Mouse (Mus musculus): ENCODE measurements around the gene Rbm38. TPM values are rescaled to one million over a fixed set of nuclear protein-coding genes. Genes with fewer than 3 reads are reported as not detected.

The Rbm38 gene
- total RNA-seq, 2 experiments from 2014 or later: 28.4 to 31.7 TPM

DNA sequence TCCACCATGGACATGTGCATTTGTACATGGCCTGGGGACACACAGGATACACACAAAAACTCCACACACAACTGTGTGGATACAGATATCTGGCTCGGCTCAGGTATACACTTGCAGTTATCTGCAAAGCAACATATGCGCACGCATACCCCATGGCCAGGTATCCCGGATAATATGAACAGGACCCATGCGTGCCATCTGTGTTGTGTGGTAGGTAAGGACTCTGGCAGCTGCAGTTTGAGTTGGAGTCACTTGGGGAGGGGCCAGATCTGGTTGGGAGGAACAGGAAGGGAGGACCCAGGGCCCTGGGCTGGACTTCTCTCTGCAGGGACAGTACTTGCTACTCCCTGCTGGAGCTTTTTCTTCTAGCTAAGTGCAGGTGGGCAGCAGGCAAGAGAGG is 15.4 kb downstream of the Rbm38 start:
- no peak for DNase-seq (ENCODE audit: low spot score in 2 of 2)

DNA sequence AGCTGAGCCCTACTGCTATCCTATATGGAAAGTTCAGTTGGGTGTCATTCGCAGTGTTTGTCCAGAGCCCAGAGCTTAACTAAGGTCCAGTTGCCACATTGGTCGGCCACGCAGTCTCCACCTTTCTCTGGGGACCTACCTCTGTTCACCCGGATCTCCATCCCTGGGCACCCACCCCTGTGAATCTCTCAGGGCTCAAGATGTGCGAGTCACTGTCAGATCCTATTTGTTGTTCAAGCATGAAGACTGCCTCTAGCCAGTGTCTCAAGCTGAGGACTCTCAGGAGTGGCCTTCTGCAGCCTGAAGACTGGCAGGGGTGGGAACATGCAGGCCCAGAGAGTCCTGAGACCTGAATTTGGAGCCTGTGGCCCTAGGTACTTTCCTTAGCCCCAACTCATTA is 15.8 kb downstream of the Rbm38 start:
- DNase-seq (ENCODE audit: low spot score in 2 of 2): no peak

DNA sequence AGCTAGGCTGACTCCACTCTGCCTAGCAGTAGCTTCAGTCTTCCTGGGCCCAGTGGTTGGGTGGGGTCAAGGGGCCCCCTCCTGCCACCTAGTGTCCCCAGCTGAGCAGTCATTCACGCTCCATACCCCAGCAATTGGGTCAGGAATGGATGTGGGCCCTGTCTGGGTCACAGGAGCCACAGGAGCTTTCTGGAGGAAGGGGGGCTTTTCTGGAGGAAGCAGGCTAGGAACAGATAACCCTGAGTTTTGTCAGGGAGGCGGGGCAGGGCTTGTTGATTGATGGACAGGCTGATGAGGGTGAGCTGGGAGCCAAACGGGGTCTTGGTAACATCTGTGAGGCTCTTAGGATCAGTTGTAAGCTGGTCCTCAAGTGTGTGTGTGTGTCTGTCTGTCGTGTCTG is 16.3 kb downstream of the Rbm38 start:
- DNase-seq (ENCODE audit: low spot score in 2 of 2): no peak

DNA sequence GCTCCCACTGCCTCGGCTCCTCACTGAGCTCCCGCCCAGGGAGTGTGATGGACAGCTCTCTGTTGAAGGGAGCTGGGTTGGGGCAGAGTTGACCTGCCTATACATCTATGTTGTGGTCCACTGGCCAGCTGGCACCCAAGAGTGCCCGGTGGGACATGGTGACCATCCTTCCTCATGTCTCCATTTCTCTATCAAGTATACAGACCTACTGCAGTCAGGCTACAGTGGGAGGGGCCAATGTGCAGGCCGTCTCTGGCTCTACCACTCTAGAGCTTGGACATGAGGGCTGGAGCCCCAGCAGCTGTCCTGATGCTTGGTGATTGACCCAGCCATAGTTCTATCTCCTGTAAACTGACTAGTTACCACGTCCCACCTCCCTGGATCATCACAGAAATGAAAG is 17.0 kb downstream of the Rbm38 start:
- no peak for DNase-seq (ENCODE audit: low spot score in 2 of 2)

DNA sequence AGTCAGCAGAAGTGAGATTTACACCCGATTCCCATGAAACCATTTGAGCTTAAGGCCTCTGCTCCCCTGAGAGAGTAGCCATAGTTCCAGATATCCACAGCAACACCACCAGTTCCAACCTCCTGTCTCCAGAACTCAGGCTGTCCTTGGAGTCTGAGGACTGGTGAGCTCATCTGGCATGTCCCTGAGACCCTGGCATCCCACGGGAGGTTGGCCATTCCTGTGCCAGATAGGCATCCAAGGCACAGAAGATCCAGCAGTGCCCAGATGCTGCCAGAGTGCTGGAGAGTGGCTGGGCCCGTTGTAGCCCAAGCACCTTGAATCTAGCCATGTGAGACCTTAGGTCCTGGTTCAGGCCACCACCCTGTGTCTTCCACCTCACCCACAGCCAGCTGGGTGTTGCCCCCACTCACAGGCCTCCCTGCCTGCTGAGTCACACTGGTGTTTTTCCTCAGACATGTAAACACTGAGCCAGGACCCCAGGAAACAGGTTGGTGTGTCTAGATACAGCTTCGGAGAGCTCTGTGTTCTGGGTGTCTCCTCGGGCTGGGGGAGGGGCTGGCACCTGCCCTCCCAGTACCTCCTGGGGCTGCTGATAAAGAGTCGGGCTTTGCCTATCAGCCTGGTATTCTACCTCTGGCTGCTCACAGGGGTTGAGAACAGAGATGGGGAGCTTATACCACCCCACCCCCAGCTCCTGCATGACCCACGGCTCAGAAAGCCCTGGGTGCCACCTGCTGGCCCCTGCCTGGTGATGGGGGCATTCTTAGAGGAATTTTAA is 17.7 kb downstream of the Rbm38 start:
- no peak for DNase-seq (ENCODE audit: low spot score in 2 of 2)

DNA sequence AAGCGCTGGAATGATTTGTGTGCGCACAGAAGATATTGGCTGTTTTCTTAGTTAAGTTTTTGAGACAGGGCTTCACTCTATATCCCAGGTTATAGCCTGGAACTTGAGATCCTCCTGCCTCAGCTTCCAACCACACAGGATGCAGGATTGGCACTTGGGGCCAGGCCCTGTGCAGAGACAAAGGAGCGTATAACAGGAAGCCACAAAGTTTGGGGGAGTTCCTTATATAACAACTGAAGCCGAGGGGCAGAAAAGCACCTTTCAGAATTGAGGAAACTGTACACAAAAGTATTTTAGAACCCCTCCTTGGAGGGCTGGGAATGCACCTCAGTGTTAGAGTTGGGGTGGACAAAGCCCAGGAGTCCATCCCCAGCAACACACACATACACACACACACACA is 18.7 kb downstream of the Rbm38 start:
- no peak for DNase-seq (ENCODE audit: low spot score in 2 of 2)

DNA sequence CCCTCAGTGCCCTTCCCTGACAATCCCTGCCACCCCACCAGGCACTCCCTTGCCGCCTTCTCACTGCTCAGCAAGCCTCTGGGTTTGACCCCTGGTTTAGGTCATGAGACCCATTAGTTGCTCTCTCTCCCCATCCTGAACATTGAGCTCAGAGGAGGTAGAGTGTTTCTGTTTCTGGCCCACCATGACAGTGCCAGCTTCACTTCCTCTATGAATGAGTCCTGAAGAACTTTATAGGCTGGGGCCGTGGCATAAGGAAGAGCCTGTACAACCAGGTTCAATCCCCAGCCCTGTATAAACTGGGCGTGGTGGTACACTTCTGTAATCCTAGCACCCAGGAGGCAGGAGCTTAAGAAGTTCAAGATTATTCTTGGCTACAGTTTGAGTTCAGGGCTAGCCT is 20.5 kb downstream of the Rbm38 start:
- DNase-seq (ENCODE audit: low spot score in 2 of 2): no peak

DNA sequence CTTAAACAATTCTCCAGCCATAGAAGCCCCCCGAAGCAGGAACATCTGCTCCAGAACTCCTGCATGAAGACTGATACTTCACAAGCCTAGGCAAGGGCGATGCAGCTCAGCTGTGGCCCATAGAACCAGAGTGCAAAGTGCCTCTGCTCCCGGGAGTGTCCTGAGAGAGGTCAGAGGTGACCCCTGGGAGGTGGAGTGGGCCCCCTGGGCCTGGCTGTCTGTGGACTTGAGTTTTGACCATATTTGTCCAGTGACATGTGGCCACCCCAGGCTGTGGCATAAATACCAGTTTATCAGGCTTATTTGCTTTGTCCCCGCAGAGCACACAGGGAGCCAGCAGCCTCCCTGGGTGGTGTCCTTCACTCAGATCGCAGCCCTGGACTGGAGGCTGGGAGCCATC is 20.9 kb downstream of the Rbm38 start:
- DNase-seq (ENCODE audit: low spot score in 2 of 2): no peak

DNA sequence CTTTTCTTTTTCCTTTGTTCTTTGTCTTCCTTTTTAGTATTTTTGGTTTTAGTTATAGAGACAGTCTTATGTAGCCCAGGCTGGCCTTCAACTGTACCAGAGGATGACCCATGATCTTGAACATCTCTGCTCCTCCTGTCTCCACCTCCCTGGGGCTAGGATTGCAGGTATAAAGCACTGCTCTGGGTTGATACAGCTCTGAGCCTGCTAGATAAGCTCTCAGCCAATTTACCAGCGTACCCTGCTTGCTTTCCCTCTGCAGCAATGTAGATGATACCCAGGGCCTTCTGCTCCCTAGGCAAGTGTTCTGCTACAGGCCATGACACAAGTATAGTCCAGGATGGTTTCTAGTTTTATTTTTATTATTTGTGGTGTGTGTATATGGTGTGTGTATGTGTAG is 21.6 kb downstream of the Rbm38 start:
- no peak for DNase-seq (ENCODE audit: low spot score in 2 of 2)

DNA sequence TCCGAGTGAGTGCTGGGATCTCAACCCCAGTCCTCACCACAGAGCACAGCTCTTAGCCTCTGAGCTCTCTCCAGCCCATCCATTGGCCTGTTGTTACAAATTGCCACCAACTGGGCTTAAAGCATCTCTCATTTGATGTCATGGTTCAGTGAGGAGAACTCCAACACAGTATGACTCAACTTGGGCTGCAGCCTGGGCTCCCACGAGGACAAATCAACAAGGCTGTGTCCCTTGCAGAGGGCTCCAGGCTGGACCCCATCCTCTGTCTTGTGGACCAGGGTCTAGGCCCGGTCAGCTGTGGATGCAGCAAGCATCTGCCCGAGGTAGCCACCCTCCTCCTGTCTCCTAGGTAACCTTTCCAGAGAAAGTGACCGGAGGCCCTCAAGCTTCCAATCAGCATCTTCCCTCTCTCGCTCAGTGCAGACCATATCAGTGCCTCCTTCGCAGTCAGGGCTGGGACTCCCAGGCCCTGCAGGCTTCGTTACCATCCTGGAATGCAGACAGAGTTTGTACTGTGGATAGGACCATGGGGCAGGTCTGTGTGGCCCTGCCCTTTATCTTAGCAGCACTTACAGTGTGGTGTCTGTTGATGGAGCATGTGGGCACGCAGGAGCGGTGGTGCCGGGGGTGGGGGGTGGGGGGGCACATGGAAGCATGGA is 22.3 kb downstream of the Rbm38 start:
- DNase-seq (ENCODE audit: low spot score in 2 of 2): no peak

DNA sequence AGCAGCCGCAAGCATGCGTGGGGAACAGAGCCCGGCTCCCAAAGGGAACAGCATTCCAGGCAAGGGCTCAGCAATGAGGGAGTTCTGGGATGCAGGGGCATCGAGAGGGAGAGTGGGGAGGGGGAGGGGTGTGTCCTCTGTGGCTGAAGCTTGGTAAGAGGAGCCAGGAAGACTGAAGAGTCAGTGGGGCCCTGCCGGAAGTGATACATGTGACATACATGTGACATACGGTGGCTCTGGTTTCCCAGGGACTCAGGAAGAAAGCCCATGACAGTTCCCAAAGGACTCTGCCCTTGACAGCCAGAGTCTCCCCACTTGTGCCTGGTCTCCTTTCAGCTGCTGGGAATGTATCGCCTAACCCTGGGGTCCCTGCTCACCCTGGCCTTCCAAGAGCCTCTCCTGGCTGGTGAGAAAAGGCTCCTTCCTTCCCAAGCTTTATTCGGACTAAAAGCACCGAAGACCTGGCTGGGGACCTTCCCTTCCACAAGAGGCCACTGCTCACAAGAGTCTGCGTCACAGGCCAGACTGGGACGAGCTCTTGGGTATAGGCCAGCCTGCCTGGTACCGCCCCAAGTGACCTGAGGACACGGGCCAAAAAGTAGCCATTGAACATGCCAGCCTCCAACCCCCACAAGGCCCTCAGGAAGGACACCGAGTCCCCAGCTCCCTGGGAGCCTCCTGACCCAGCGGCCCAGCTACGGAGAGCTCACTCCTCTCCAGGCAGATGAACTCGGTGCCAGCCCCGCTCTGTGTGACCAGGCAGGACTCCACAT is 24.1 kb downstream of the Rbm38 start:
- DNase-seq (ENCODE audit: low spot score in 2 of 2): peak in 1 of 2 experiments; percentile 50

DNA sequence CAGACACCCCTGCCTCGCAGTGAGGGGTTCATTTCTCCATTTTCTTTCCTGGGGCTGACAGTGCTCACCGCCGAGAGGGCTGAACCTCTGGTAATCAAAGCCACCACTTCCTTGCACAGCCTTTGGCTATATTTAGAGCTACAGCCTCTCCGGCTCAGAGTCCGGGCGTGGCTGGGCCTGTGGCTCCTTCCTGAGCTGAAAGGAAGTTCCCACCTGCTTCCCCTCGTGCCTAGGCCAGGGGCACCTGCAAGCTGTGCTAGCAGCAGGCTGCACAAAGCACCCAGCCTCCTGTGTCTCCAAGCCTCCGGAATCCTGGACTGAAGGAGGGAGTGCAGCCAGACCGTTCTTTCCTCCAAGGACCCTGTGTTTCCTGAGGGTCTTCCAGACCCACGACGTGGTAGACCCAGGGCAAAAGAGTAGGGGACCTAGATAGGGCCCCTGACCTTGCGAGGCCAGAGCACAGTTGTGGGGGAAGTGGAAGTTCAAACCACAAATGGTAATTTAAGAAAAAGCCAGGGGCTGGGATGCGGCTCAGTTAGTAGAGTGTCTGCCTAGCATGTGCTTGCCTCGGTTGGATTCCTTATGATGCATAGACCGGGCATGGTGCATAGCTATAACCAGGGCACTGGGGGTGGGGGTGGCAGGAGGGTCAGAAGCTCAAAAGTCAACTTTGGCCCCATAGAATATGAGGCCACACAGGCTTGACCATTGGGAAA is 26.4 kb downstream of the Rbm38 start:
- DNase-seq (ENCODE audit: low spot score in 2 of 2): no peak

DNA sequence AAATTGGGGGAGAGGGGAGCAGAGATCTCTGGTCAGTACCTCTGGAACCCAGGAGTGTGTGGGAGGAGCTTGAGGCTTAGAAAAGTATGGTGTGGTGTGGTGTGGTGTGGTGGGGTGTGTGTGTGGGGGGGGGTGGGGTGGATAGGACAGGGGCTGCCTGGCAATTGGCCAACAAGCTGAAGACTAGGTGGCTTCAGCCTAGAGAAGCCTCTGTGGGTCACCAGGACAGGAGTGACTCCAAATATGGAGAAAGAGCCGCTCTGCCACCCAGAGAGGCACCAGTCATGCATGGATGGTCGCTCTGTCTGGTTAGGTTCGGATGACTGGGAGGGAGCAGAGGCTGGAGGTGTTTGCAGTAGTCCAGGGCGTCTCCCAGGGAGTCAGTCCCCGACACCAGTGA is 27.2 kb downstream of the Rbm38 start:
- no peak for DNase-seq (ENCODE audit: low spot score in 2 of 2)

DNA sequence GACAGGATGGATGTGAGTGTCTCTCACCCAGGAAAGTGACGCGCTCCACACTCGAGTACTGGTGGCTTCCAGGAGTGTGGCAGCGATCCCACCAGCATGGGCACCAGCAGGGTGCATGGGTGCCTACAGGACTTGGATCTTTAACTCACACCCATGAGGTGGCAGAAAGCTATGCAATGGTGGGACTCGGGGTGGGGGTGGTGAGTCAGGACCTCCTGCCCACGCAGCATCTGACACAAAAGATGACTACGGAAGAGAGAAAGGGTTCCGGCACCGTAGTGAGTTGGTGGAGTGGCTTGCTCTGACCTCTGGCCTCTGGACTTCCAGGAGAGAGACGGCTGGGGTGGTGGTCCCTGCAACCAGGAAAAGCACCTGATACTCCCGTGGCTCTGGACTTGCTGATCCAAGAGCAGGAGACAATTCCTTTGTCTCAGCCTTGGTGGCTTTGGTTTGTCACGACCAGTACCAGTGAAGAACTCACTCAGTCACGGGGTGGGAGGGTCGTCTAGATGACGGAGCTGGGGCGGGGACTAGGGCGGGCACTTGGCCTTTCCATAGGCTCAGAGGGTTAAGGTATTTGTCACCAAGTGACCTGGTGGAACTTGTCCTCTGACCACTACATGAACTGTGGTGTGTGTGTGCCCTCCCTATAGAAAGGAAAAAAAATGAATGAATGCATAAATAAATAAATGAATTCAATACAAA is 27.9 kb downstream of the Rbm38 start:
- DNase-seq (ENCODE audit: low spot score in 2 of 2): no peak

DNA sequence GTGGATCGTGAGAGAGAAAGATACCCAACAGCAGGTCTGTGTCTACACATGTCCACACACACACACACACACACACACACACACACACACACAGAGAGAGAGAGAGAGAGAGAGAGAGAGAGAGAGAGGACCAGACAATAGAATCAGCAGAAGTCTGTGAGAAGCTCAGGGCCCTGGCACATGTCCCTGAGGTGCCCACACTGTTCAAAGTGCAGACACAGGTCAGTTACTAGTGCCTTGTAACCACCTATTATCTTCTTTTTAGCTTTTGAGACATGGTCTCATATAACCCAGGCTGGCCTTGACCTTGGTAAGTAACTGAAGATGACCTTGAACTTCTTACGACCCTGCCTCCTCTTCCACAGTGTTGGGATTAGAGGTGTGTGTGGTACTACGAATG is 28.9 kb downstream of the Rbm38 start:
- no peak for DNase-seq (ENCODE audit: low spot score in 2 of 2)

DNA sequence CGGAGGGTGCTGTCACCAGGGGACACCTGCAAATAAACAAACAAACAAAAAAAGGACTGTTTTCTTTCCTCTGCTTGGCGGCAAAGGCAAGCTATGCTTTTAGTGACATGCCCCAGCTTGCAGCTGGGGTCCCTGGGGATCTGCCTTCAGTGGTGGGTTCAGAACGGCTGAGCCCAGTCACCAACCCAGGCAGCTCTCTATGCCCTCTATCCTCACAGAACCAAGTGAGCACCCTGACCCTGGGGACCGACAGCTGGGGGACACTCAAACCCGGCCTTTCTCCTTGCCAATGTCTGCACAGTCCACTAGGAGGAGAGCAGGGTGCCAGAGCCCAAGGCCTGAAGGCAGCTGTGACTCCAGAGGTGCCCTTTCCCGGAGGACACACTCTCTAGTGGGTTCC is 29.5 kb downstream of the Rbm38 start:
- DNase-seq (ENCODE audit: low spot score in 2 of 2): no peak

DNA sequence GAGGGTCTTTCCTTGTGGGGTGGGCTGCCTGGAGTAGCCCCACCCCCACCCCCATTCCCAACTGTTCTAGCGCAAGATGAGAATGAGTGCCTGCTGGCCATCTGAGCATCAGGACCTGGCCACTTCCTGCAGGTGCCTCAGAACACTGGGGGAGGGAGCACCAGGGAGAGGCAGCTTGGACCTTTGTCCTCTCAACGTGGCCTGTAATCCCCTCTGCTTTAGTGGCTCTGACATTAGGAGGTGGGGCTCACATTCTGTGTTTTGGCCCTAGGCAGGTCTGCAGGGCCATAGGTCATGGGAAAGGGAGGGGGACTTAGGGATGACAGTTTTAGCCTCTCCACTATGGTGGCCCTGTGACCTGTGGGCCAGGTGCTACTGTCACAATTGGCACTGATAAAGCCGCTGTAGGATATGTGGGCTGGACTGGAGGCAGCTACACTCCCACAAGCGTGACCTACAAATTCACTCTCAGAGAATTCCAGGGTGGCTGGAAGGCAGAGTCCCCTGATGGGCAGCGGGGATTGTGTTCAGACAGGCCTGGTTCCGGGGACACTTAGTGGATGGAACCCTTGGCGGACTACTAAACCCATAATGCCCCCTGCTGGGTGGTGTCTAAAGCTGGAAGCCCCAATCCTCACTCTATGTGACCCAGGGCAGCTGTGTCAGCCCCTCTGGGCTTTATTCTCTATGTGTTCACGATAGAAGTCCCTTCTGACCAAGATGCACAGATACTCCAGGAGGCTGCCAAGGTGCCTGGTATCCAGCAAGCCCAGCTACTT is 30.5 kb downstream of the Rbm38 start:
- no peak for DNase-seq (ENCODE audit: low spot score in 2 of 2)

DNA sequence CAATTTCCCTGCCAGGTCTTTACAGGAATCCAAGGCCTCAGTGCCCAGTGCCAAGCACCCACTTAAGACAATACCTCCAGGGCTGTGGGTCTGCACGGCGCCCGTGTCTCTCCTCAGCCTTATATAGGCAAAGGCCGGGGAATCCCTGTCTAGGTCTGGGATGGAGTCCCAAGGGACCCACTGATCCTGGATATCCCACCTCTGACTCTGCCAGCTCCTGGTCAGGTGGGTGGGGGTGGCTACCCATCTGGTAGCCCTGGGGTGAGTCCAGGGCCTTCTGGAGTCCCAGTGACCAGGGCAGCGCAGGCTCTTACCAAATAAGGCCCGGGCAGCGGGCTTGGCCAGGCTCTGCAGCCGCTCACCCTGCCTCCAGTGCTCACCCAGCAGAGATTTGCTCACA is 32.6 kb downstream of the Rbm38 start:
- DNase-seq (ENCODE audit: low spot score in 2 of 2): no peak

DNA sequence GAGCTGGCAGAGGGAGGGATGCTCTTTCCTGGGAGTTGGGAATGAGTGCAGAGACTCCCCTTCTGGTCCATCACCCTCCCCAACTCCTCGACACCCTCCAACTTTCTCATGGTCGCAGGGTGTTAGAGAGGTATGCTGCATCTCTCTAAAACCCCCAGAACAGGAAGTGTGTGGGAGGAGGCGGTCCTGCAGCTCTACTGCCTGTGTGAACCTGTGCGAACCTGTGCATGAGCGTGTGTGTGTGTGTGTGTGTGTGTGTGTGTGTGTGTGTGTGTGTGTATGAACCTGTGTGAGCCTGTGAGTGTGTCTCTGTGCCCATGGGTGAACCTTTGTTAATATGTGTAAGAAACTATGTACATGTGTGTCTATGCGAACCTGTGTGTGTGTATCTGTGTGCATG is 33.5 kb downstream of the Rbm38 start:
- no peak for DNase-seq (ENCODE audit: low spot score in 2 of 2)

DNA sequence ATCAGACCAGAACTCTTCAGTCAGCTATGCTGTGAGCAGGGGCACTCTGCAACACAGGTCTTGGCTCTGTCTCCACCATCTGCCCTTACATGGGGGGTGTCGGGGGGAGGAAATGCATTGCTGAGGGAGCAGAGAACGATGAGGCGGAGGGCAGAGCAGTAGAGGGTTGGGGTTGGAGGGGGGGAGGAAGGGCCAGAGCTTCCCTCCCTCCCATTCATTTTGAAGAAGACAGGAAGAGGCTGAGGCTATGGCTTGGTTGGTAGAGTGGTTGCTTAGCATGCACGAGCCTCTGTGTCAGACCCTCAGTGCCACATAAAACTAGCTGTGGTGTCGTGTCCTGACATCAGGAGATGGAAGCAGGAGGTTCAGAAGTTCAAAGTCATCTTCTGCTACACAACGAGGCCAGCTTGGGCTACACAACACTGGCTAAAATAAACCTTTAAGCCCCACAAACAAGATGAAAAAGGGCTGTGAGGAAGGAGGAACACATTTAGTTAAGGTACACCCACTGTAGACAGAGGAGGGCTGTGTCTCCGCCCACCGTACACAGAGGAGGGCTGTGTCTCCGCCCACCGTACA is 36.1 kb downstream of the Rbm38 start:
- DNase-seq (ENCODE audit: low spot score in 2 of 2): no peak

Data from adrenal gland, postnatal 4 days (tissue).